Mouse (Mus musculus) C2C12 (cell line): ENCODE results near the gene Frrs1.

Experiments used
- CEBPB ChIP-seq: IDR thresholded peaks from one replicate; pipeline ENCODE4 v1.6.1; 2011; ENCODE audit warnings: low read depth, mild to moderate bottlenecking, control low read depth, moderate library complexity
- CTCF ChIP-seq: IDR thresholded peaks from one replicate; pipeline ENCODE4 v1.5.1; 2011; ENCODE audit not compliant: control insufficient read depth, insufficient read depth, insufficient read length
- FOSL1 ChIP-seq: IDR thresholded peaks from one replicate; pipeline ENCODE4 v1.8.0; 2011; ENCODE audit warnings: mild to moderate bottlenecking, low read length; ENCODE audit not compliant: poor library complexity, insufficient read depth, severe bottlenecking
- MAX ChIP-seq: IDR thresholded peaks from one replicate; pipeline ENCODE4 v1.6.1; 2011; ENCODE audit warnings: mild to moderate bottlenecking, control low read depth
- MYOD1 ChIP-seq: IDR thresholded peaks from one replicate; pipeline ENCODE4 v1.6.1; 2011; ENCODE audit warnings: low read depth; ENCODE audit not compliant: control insufficient read depth, insufficient read length
- MYOG ChIP-seq: IDR thresholded peaks from one replicate; pipeline ENCODE4 v1.6.1; 2011; ENCODE audit not compliant: control insufficient read depth, insufficient read length; ENCODE audit errors: extremely low read depth
- USF1 ChIP-seq: IDR thresholded peaks from one replicate; pipeline ENCODE4 v1.6.1; 2011; ENCODE audit warnings: low read depth, mild to moderate bottlenecking, control low read depth, moderate library complexity

DNA sequence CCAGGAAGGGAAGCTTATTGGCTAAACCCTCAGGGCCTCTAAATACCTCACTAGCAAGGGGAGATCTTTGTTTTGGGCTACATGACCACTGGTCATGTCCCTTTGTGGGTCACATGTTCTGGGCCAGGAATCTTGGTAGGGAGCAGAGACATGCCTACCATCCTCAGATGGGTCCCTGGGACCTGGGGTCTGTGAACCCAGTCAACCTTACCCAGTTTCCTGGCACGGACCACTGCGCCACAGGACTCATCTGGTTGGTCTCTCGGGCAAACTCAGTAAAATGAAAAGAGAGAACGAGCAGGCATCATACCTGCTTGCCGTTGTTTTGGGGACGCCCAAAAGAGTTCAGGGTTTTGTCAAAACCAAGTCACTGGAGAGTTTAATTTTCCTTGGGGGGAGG is 25.0 kb upstream of the Frrs1 start:
- TF ChIP-seq CTCF = no peak
- TF ChIP-seq MAX = no peak
- TF ChIP-seq MYOD1 = no peak
- TF ChIP-seq MYOG = no peak
- TF ChIP-seq USF1 = no peak
- no peak for TF ChIP-seq FOSL1
- no peak for TF ChIP-seq CEBPB
